In genomic region chr4:154787190-154787589, GRCm38 (mm10) we compare ENCODE assay signal across 12 mouse cellular contexts. TPM values are rescaled to one million over a fixed set of nuclear protein-coding genes. Genes with fewer than 3 reads are reported as not detected.
DNase-seq lines count a peak whose midpoint lies in the region; ATAC-seq and TF ChIP-seq lines count a peak whose summit lies in the region.
"Had no signal": no experiment of that assay in that cellular context is flagged by ENCODE, and none has a peak within 500 bp of the region (broad histone marks: within the 10 kb centered on the region; RNA-seq: fewer than 3 reads in every experiment).

No protein-coding gene starts in this region.

- no peak overlapping the region for H3K4me2 ChIP-seq in kidney, postnatal 0 days (ENCODE audit: low read length)
- H3K4me2 ChIP-seq in kidney, embryonic 16.5 days (replicated peaks; ENCODE audit: low read depth, low read length): no peak overlapping the region
- H3K4me2 ChIP-seq: hindbrain, embryonic 15.5 days had no signal

- peaks cover 18% of the 10 kb centered on the region for H3K4me1 ChIP-seq in kidney, postnatal 0 days (replicated peaks; ENCODE audit: insufficient read depth, low read length)
- H3K4me1 ChIP-seq in kidney, embryonic 16.5 days (ENCODE audit: insufficient read depth, low read length): peaks cover 30% of the 10 kb centered on the region
- H3K4me1 ChIP-seq in testis, adult 2 months (ENCODE audit: control insufficient read depth, insufficient read depth, low read length): no peaks in the 10 kb centered on the region; the same call in 1 of the 2 replicates

- no peaks in the 10 kb centered on the region for H3K27me3 ChIP-seq in kidney, postnatal 0 days (ENCODE audit: insufficient read depth, low read length)
- peaks cover 9% of the 10 kb centered on the region; the same call in 1 of the 2 replicates for H3K27me3 ChIP-seq in kidney, embryonic 16.5 days (ENCODE audit: insufficient read depth, low read length)
- H3K27me3 ChIP-seq in testis, adult 2 months (ENCODE audit: control insufficient read depth, insufficient read depth, low read length): no peaks in the 10 kb centered on the region

- WGBS in kidney, postnatal 0 days: 26% methylated on average over 8 of the region's 8 CpGs
- 28% methylated on average over 8 of the region's 8 CpGs for WGBS in kidney, embryonic 16.5 days

- TF ChIP-seq POLR2A in testis, adult 2 months (IDR thresholded peaks at IDR 0.05; ENCODE audit: control insufficient read depth, low read depth, low read length): no peak

- no peaks in the 10 kb centered on the region for H3K9me3 ChIP-seq in kidney, postnatal 0 days (replicated peaks; ENCODE audit: low read length)
- no peaks in the 10 kb centered on the region for H3K9me3 ChIP-seq in kidney, embryonic 16.5 days (ENCODE audit: low read length)
- H3K9me3 ChIP-seq: hindbrain, embryonic 15.5 days had no signal

- H3K27ac ChIP-seq in kidney, postnatal 0 days: no peak overlapping the region
- no peak overlapping the region for H3K27ac ChIP-seq in kidney, embryonic 16.5 days (ENCODE audit: low read length)
- H3K27ac ChIP-seq in testis, adult 2 months (ENCODE audit: control insufficient read depth, insufficient read depth, low read depth, low read length): no peak overlapping the region
- H3K27ac ChIP-seq: hindbrain, embryonic 15.5 days had no signal

- no peak for ATAC-seq in kidney, postnatal 0 days (replicated peaks; ENCODE audit: low FRiP score, low read depth)
- no peak for ATAC-seq in kidney, embryonic 16.5 days (ENCODE audit: low FRiP score, low TSS enrichment)

- peak; percentile 81 for TF ChIP-seq CTCF in kidney, postnatal 0 days (IDR thresholded peaks at IDR 0.05; ENCODE audit: low read depth)
- TF ChIP-seq CTCF in testis, adult 2 months (IDR thresholded peaks at IDR 0.05; ENCODE audit: control insufficient read depth, insufficient read depth, insufficient replicate concordance, low read depth, low read length): peak; percentile 22; the same call in 1 of the 2 replicates

- no peak overlapping the region for H3K9ac ChIP-seq in kidney, postnatal 0 days (ENCODE audit: low read depth, low read length)
- H3K9ac ChIP-seq in kidney, embryonic 16.5 days (replicated peaks; ENCODE audit: low read length): no peak overlapping the region
- H3K9ac ChIP-seq: hindbrain, embryonic 15.5 days had no signal

- H3K36me3 ChIP-seq in kidney, postnatal 0 days (ENCODE audit: insufficient read depth, low read length): no peaks in the 10 kb centered on the region
- H3K36me3 ChIP-seq in kidney, embryonic 16.5 days (ENCODE audit: insufficient read depth, low read length): no peaks in the 10 kb centered on the region
- no peaks in the 10 kb centered on the region for H3K36me3 ChIP-seq in testis, adult 2 months (ENCODE audit: control insufficient read depth, insufficient read depth, low read length)
- H3K36me3 ChIP-seq: G1E; hindbrain, embryonic 15.5 days had no signal

- DNase-seq in kidney, postnatal 0 days (ENCODE audit: low spot score): peak; percentile 63
- no peak for DNase-seq in testis, postnatal 10 days (ENCODE audit: low spot score)
- DNase-seq in kidney, postnatal 25 days: peak; percentile 44 to 57
- DNase-seq in MN1 (ENCODE audit: low spot score): no peak
- no peak for DNase-seq in cerebellum, postnatal 4 days (ENCODE audit: low spot score in 2 of 2)
- DNase-seq in adrenal gland, postnatal 25 days: no peak
- DNase-seq: gastrocnemius, postnatal 14 days had no signal

- H3K4me3 ChIP-seq in kidney, postnatal 0 days (replicated peaks; ENCODE audit: low read depth, low read length): no peak overlapping the region
- no peak overlapping the region for H3K4me3 ChIP-seq in kidney, embryonic 16.5 days (ENCODE audit: low read length)
- H3K4me3 ChIP-seq in testis, adult 2 months (ENCODE audit: control insufficient read depth, low read depth, low read length): no peak overlapping the region
- H3K4me3 ChIP-seq: hindbrain, embryonic 15.5 days had no signal

RNA-seq across cellular contexts. Expression of gene Ttc34, which starts 50.1 kb away (rescaled TPM):
- polyA plus RNA-seq in kidney, postnatal 0 days (2015; fragmentation: Nextera tagmentation; extraction: Ambion mirVana): 0.30 and 0.34 TPM in 2 replicates
- 0.24 and 0.59 TPM in 2 replicates for polyA plus RNA-seq in kidney, embryonic 16.5 days (2015; fragmentation: Nextera tagmentation; extraction: Ambion mirVana)
- polyA plus RNA-seq in testis, adult 2 months (2012; rRNA removed): 19.9 and 27.8 TPM in 2 replicates
- total RNA-seq in adrenal gland, postnatal 25 days (2021): 0.52 TPM in 1 of 2 replicates, not detected in the other
- total RNA-seq: gastrocnemius, postnatal 14 days had no signal
- polyA plus RNA-seq: G1E; liver, embryonic 16.5 days had no signal

Comparison
In these comparisons a context has a peak if more than half of its experiments do, and no peak if none do; other contexts are left out.
1. DNase-seq: peak in kidney, postnatal 0 days (single experiment) and kidney, postnatal 25 days (2 of 2); none in testis, postnatal 10 days (single experiment), MN1 (single experiment), cerebellum, postnatal 4 days (0 of 2) and adrenal gland, postnatal 25 days (single experiment).
2. RNA of gene Ttc34, which starts 50.1 kb away (polyA plus RNA-seq): 19.9 to 27.8 TPM in testis, adult 2 months; 0.24 to 0.59 TPM in kidney, embryonic 16.5 days and 0.30 to 0.34 TPM in kidney, postnatal 0 days; every median in the first group is over 10 times any median in the second.